Mouse (Mus musculus) lung, embryonic 14.5 days (tissue): Measurements from ENCODE around the gene Coq8a. TPM values are rescaled to one million over a fixed set of nuclear protein-coding genes. Genes with fewer than 3 reads are reported as not detected.

Experiments
- ATAC-seq: fragments of 200-750 bp; cut with Nextera tagmentation; 2 replicates; pipeline ENCODE4 v1.8.0; 2017; ENCODE audit warnings: mild to moderate bottlenecking, moderate TSS enrichment, moderate library complexity; ENCODE audit not compliant: insufficient read depth
- DNase-seq: peaks from one replicate; pipeline ENCODE4 v3.0.0-alpha.2; 2015
- H3K27ac ChIP-seq: fragments of 300-500 bp; sonication (generic); 2 replicates; pipeline ENCODE4 v1.5.1; 2014; ENCODE audit warnings: low read depth, mild to moderate bottlenecking, moderate library complexity
- H3K27me3 ChIP-seq: fragments of 300-500 bp; sonication (generic); 2 replicates; pipeline ENCODE4 v1.6.1; 2014; ENCODE audit warnings: low read length, control low read depth; ENCODE audit not compliant: insufficient read depth
- H3K36me3 ChIP-seq: fragments of 300-500 bp; sonication (generic); 2 replicates; pipeline ENCODE4 v1.6.1; 2014; ENCODE audit warnings: control low read depth; ENCODE audit not compliant: insufficient read depth
- H3K4me1 ChIP-seq: fragments of 300-500 bp; sonication (generic); 2 replicates; pipeline ENCODE4 v1.6.1; 2014; ENCODE audit warnings: antibody characterized with exemption, control low read depth; ENCODE audit not compliant: insufficient read depth
- H3K4me2 ChIP-seq: fragments of 300-500 bp; sonication (generic); 2 replicates; pipeline ENCODE4 v1.6.1; 2014; ENCODE audit warnings: mild to moderate bottlenecking
- H3K4me3 ChIP-seq: fragments of 300-500 bp; sonication (generic); 2 replicates; pipeline ENCODE4 v1.5.1; 2014; ENCODE audit warnings: low read depth, low read length
- H3K9ac ChIP-seq: fragments of 300-500 bp; sonication (generic); 2 replicates; pipeline ENCODE4 v1.6.1; 2014
- H3K9me3 ChIP-seq: fragments of 300-500 bp; sonication (generic); 2 replicates; pipeline ENCODE4 v1.6.1; 2016; ENCODE audit warnings: low read depth, low read length, control low read depth
- CTCF ChIP-seq: IDR thresholded peaks from 2 replicates; pipeline ENCODE4 v1.5.1; 2016; ENCODE audit warnings: antibody characterized with exemption, low read depth
- WGBS: fragments of 180-500 bp; shearing (Covaris S2); extraction: QIAGEN DNeasy Blood & Tissue Kit; methylation state at CpG from one replicate; pipeline ENCODE4 v1.1.7; 2014; 5-methylcytosine and 5-hydroxymethylcytosine counted together
- polyA plus RNA-seq: library from polyadenylated mRNA; unstranded; fragments of >200 nt; fragmentation: Nextera tagmentation; extraction: Ambion mirVana; gene quantifications from 2 replicates; pipeline ENCODE4 v1.2.1, GENCODE M21; 2014

The Coq8a gene
- polyA plus RNA-seq, 1 experiment from 2014 or later, result 5.2 TPM

GRCm38 (mm10) chr1:180192866-180193265, 6.5 kb downstream of the Coq8a start:
- 43% methylated on average over 4 of the region's 4 CpGs for WGBS
- DNase-seq (no peak), ATAC-seq (no peak)
- Histone ChIP-seq H3K9me3 (no peaks in the 10 kb centered on the region), H3K4me3 (no peak overlapping the region), H3K4me1 (peaks cover 8% of the 10 kb centered on the region; the same call in 1 of the 2 replicates), H3K36me3 (no peaks in the 10 kb centered on the region), H3K9ac (no peak overlapping the region), H3K27me3 (no peaks in the 10 kb centered on the region), H3K4me2 (no peak overlapping the region), H3K27ac (no peak overlapping the region)
- no peak for TF ChIP-seq CTCF

GRCm38 (mm10) chr1:180191651-180192220, 7.7 kb downstream of the Coq8a start:
- WGBS, result 62% methylated on average over 7 of the region's 7 CpGs
- no peak overlapping the region for H3K9ac ChIP-seq

GRCm38 (mm10) chr1:180191112-180191511, 8.3 kb downstream of the Coq8a start:
- Histone ChIP-seq H3K27ac (no peak overlapping the region), H3K9ac (no peak overlapping the region), H3K9me3 (no peaks in the 10 kb centered on the region), H3K4me2 (no peak overlapping the region), H3K27me3 (no peaks in the 10 kb centered on the region), H3K4me1 (peaks cover 6% of the 10 kb centered on the region; the same call in 1 of the 2 replicates), H3K36me3 (no peaks in the 10 kb centered on the region), H3K4me3 (no peak overlapping the region)
- ATAC-seq, result no peak
- TF ChIP-seq CTCF, result no peak
- 76% methylated on average over 8 of the region's 8 CpGs for WGBS
- no peak for DNase-seq

More at GRCm38 (mm10) chr1:180191651-180192220, 7.7 kb downstream of the Coq8a start:
- Histone ChIP-seq H3K4me3 (no peak overlapping the region), H3K9me3 (no peaks in the 10 kb centered on the region), H3K27me3 (no peaks in the 10 kb centered on the region), H3K27ac (no peak overlapping the region), H3K4me1 (peaks cover 8% of the 10 kb centered on the region; the same call in 1 of the 2 replicates), H3K4me2 (no peak overlapping the region), H3K36me3 (no peaks in the 10 kb centered on the region)
- TF ChIP-seq CTCF, result no peak
- DNase-seq, result no peak
- ATAC-seq, result no peak

- no peak overlapping the region for H3K27ac ChIP-seq
- H3K9ac ChIP-seq, result no peak overlapping the region
- no peaks in the 10 kb centered on the region for H3K27me3 ChIP-seq
- DNase-seq (no peak), ATAC-seq (no peak)
- no peak overlapping the region for H3K4me2 ChIP-seq
- H3K4me1 ChIP-seq, result no peaks in the 10 kb centered on the region
- H3K9me3 ChIP-seq, result no peaks in the 10 kb centered on the region
- H3K36me3 ChIP-seq, result no peaks in the 10 kb centered on the region
- no peak overlapping the region for H3K4me3 ChIP-seq
- WGBS, result 78% methylated on average over 4 of the region's 4 CpGs
- TF ChIP-seq CTCF, result no peak
Observed at GRCm38 (mm10) chr1:180188951-180189350, 10.5 kb downstream of the Coq8a start.

- 72% methylated on average over 3 of the region's 3 CpGs for WGBS
- Histone ChIP-seq H3K9ac (no peak overlapping the region), H3K27ac (no peak overlapping the region)
Observed at GRCm38 (mm10) chr1:180186371-180186770, 13.0 kb downstream of the Coq8a start.

GRCm38 (mm10) chr1:180185877-180186276, 13.5 kb downstream of the Coq8a start:
- Histone ChIP-seq H3K9me3 (no peaks in the 10 kb centered on the region), H3K4me2 (no peak overlapping the region), H3K27ac (no peak overlapping the region), H3K4me1 (no peaks in the 10 kb centered on the region), H3K27me3 (no peaks in the 10 kb centered on the region), H3K9ac (no peak overlapping the region), H3K4me3 (no peak overlapping the region), H3K36me3 (no peaks in the 10 kb centered on the region)
- ATAC-seq, result no peak
- WGBS, result 42% methylated on average over 5 of the region's 5 CpGs
- TF ChIP-seq CTCF, result no peak
- no peak for DNase-seq

More at GRCm38 (mm10) chr1:180186371-180186770, 13.0 kb downstream of the Coq8a start:
- Histone ChIP-seq H3K4me3 (no peak overlapping the region), H3K36me3 (no peaks in the 10 kb centered on the region), H3K27me3 (no peaks in the 10 kb centered on the region), H3K4me1 (no peaks in the 10 kb centered on the region), H3K4me2 (no peak overlapping the region), H3K9me3 (no peaks in the 10 kb centered on the region)
- ATAC-seq, result no peak
- TF ChIP-seq CTCF, result no peak
- no peak for DNase-seq

GRCm38 (mm10) chr1:180184768-180185167, 14.6 kb downstream of the Coq8a start:
- Histone ChIP-seq H3K27ac (no peak overlapping the region), H3K4me3 (no peak overlapping the region), H3K4me1 (no peaks in the 10 kb centered on the region), H3K9me3 (no peaks in the 10 kb centered on the region), H3K27me3 (no peaks in the 10 kb centered on the region), H3K4me2 (no peak overlapping the region), H3K36me3 (no peaks in the 10 kb centered on the region), H3K9ac (no peak overlapping the region)
- no peak for ATAC-seq
- 26% methylated on average over 7 of the region's 7 CpGs for WGBS
- no peak for DNase-seq
- TF ChIP-seq CTCF, result no peak
